Mouse (Mus musculus) thymus, postnatal 10 days (tissue): Measurements from ENCODE around the gene Galntl6.

Experiments used
- DNase-seq, 2 experiments: peaks; one replicate each; pipeline ENCODE4 v3.0.0; 2021; ENCODE audit warnings: low spot score in 2 of 2

Galntl6 gene

GRCm38 (mm10) chr8:58912196-58912839 is at the start of gene Galntl6:
Gene Galntl6 (minus strand): TSS chr8:58912640.
- no peak for DNase-seq

- DNase-seq = no peak
These were observed 44.8 kb upstream of the Galntl6 start for GRCm38 (mm10) chr8:58957195-58957739.

- no peak for DNase-seq
These were observed 31.3 kb upstream of the Galntl6 start for GRCm38 (mm10) chr8:58943773-58944172.

- no peak for DNase-seq
These were observed 18.6 kb upstream of the Galntl6 start for GRCm38 (mm10) chr8:58931066-58931465.

- no peak for DNase-seq
These were observed 2.7 kb upstream of the Galntl6 start for GRCm38 (mm10) chr8:58915142-58915541.

- DNase-seq = no peak
These were observed 1.2 kb upstream of the Galntl6 start for GRCm38 (mm10) chr8:58913640-58913968.

GRCm38 (mm10) chr8:58912840-58913639 is 600 bp upstream of the Galntl6 start:
- no peak for DNase-seq

GRCm38 (mm10) chr8:58911677-58912076 is 763 bp downstream of the Galntl6 start, which contains the start of gene BC030500:
Gene BC030500 (plus strand): TSS chr8:58911755.
- DNase-seq = no peak

GRCm38 (mm10) chr8:58904465-58904864 is 8.0 kb downstream of the Galntl6 start:
- no peak for DNase-seq

GRCm38 (mm10) chr8:58895960-58896359 is 16.5 kb downstream of the Galntl6 start:
- no peak for DNase-seq

GRCm38 (mm10) chr8:58890591-58890990 is 21.8 kb downstream of the Galntl6 start:
- DNase-seq = no peak

GRCm38 (mm10) chr8:58886405-58886804 is 26.0 kb downstream of the Galntl6 start:
- no peak for DNase-seq

GRCm38 (mm10) chr8:58824347-58824746 is 88.1 kb downstream of the Galntl6 start:
- no peak for DNase-seq

- no peak for DNase-seq
These were observed 107.2 kb downstream of the Galntl6 start for GRCm38 (mm10) chr8:58805190-58805589.

GRCm38 (mm10) chr8:58801847-58802246 is 110.6 kb downstream of the Galntl6 start:
- no peak for DNase-seq

- DNase-seq = no peak
These were observed 158.7 kb downstream of the Galntl6 start for GRCm38 (mm10) chr8:58753769-58754168.

- no peak for DNase-seq
These were observed 174.5 kb downstream of the Galntl6 start for GRCm38 (mm10) chr8:58737963-58738362.

- DNase-seq = no peak
These were observed 220.7 kb downstream of the Galntl6 start for GRCm38 (mm10) chr8:58691761-58692160.

GRCm38 (mm10) chr8:58677847-58678450 is 234.5 kb downstream of the Galntl6 start:
- DNase-seq = no peak

GRCm38 (mm10) chr8:58669075-58669474 is 243.4 kb downstream of the Galntl6 start:
- no peak for DNase-seq

- no peak for DNase-seq
These were observed 252.4 kb downstream of the Galntl6 start for GRCm38 (mm10) chr8:58660019-58660418.

- DNase-seq = no peak
These were observed 256.8 kb downstream of the Galntl6 start for GRCm38 (mm10) chr8:58655631-58656030.

GRCm38 (mm10) chr8:58606451-58606850 is 306.0 kb downstream of the Galntl6 start:
- DNase-seq = no peak
